Mouse (Mus musculus) stomach, postnatal 0 days (tissue): ENCODE results near the gene Vezt.

Experiments
- CTCF ChIP-seq: IDR thresholded peaks from 2 replicates; pipeline ENCODE4 v1.5.1; 2016; ENCODE audit warnings: antibody characterized with exemption, low read depth, mild to moderate bottlenecking, moderate library complexity
- EP300 ChIP-seq: optimal IDR thresholded peaks from 2 replicates; pipeline ENCODE3; 2016; ENCODE audit warnings: antibody characterized with exemption

DNA sequence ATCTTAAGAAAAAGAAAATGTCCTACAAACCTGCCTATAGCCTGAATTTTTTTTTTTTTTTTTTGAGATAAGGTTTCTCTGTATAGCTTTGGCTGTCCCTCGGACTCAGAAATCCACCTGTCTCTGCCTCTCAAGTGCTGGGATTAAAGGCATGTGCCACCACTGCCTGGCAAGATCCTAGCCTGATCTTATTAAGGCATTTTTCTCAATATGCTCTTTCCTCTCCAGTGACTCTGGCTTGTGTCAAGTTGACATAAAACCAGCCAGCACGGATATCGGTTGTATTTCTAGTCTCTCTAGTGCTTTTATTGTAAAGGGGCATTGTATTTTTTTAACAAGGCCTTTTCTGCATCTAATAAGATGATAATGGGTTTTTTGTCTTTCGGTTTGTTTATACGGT, 111.0 kb downstream of the Vezt start:
- TF ChIP-seq CTCF = no peak
- no peak for TF ChIP-seq EP300
